Mouse (Mus musculus) myocyte (in vitro differentiated cells): ENCODE data around the gene BC107364. TPM values are rescaled to one million over a fixed set of nuclear protein-coding genes. Genes with fewer than 3 reads are reported as not detected.
A peak's percentile ranks its signal among the peaks of the same experiment; 100 is the strongest.
"Not testable (repeated sequence)": the region's sequence is repeated elsewhere in the genome, so short reads cannot be mapped to it uniquely, and the experiment has no call there.

Source experiments
- H3K27me3 ChIP-seq: one replicate; pipeline ENCODE4 v1.6.1; 2011; ENCODE audit not compliant: control insufficient read depth, insufficient read depth, insufficient read length
- H3K36me3 ChIP-seq: one replicate; pipeline ENCODE4 v1.6.1; 2011; ENCODE audit not compliant: control insufficient read depth, insufficient read depth
- H3K4me2 ChIP-seq: one replicate; pipeline ENCODE4 v1.6.1; 2011; ENCODE audit warnings: low read depth, control low read depth
- H3K4me3 ChIP-seq: one replicate; pipeline ENCODE4 v1.5.1; 2011; ENCODE audit warnings: mild to moderate bottlenecking, control low read depth, moderate library complexity
- H3K79me2 ChIP-seq: one replicate; pipeline ENCODE4 v1.6.1; 2011; ENCODE audit not compliant: control insufficient read depth, insufficient read depth
- H3ac ChIP-seq: one replicate; pipeline ENCODE4 v1.6.1; 2011; ENCODE audit not compliant: control insufficient read depth, insufficient read length
- CEBPB ChIP-seq: IDR thresholded peaks from 2 replicates; pipeline ENCODE4 v1.6.1; 2011; ENCODE audit warnings: mild to moderate bottlenecking, moderate library complexity; ENCODE audit not compliant: poor library complexity, insufficient read depth, severe bottlenecking
- E2F4 ChIP-seq: IDR thresholded peaks from one replicate; pipeline ENCODE4 v1.6.1; 2011; ENCODE audit warnings: mild to moderate bottlenecking, control low read depth, moderate library complexity; ENCODE audit not compliant: insufficient read depth
- MAX ChIP-seq: IDR thresholded peaks from one replicate; pipeline ENCODE4 v1.6.1; 2011; ENCODE audit warnings: low read depth, mild to moderate bottlenecking, control low read depth
- MYOD1 ChIP-seq, 3 experiments: IDR thresholded peaks; one replicate each; pipeline ENCODE4 v1.6.1; 2011; ENCODE audit warnings: control low read depth in 2 of 3, low read depth in 2 of 3, mild to moderate bottlenecking in 2 of 3, moderate library complexity in 1 of 3; ENCODE audit not compliant: insufficient read length in 2 of 3, control insufficient read depth in 1 of 3
- MYOG ChIP-seq, 3 experiments: IDR thresholded peaks; one replicate each; pipeline ENCODE4 v1.6.1; 2011; ENCODE audit warnings: control low read depth in 2 of 3, low read depth in 2 of 3, mild to moderate bottlenecking in 2 of 3; ENCODE audit not compliant: insufficient read length in 2 of 3, control insufficient read depth in 1 of 3, insufficient read depth in 1 of 3
- POLR2A ChIP-seq: IDR thresholded peaks from one replicate; pipeline ENCODE4 v1.6.1; 2011; ENCODE audit warnings: low read depth, mild to moderate bottlenecking, control low read depth, moderate library complexity; ENCODE audit not compliant: insufficient read length
- POLR2AphosphoS2 ChIP-seq: IDR thresholded peaks from one replicate; pipeline ENCODE4 v1.6.1; 2011; ENCODE audit warnings: low read depth, control low read depth; ENCODE audit not compliant: insufficient read length
- REST ChIP-seq: IDR thresholded peaks from one replicate; pipeline ENCODE4 v1.6.1; 2011; ENCODE audit warnings: mild to moderate bottlenecking, control low read depth, moderate library complexity; ENCODE audit not compliant: insufficient read depth, insufficient read length
- SRF ChIP-seq: IDR thresholded peaks from one replicate; pipeline ENCODE4 v1.6.1; 2011; ENCODE audit warnings: low read depth; ENCODE audit not compliant: control insufficient read depth, insufficient read length
- TCF12 ChIP-seq: IDR thresholded peaks from one replicate; pipeline ENCODE4 v1.6.1; 2011; ENCODE audit warnings: mild to moderate bottlenecking, control low read depth; ENCODE audit not compliant: poor library complexity, insufficient read depth, severe bottlenecking
- TCF3 ChIP-seq: IDR thresholded peaks from one replicate; pipeline ENCODE4 v1.6.1; 2011; ENCODE audit warnings: low read depth, control low read depth; ENCODE audit not compliant: insufficient read length
- USF1 ChIP-seq: IDR thresholded peaks from one replicate; pipeline ENCODE4 v1.6.1; 2011; ENCODE audit warnings: low read depth, mild to moderate bottlenecking, control low read depth, moderate library complexity
- polyA plus RNA-seq: library from polyadenylated mRNA; unstranded; fragments of >200 nt; fragmentation: generic; extraction: Trizol; gene quantifications from one replicate; pipeline ENCODE4 v1.2.1, GENCODE M21; 2012; ENCODE audit warnings: missing spikeins

Gene BC107364
- polyA plus RNA-seq, 1 experiment = not detected

GRCm38 (mm10) chr3:96498476-96499245 lies 46.6 kb upstream of the BC107364 start:
- H3K36me3 ChIP-seq = no peaks in the 10 kb centered on the region
- no peaks in the 10 kb centered on the region for H3K79me2 ChIP-seq
- H3K4me2 ChIP-seq = peak overlapping the region; percentile 30
- no peak overlapping the region for H3ac ChIP-seq
- no peaks in the 10 kb centered on the region for H3K27me3 ChIP-seq
- TF ChIP-seq USF1 = no peak
- no peak for TF ChIP-seq TCF3
- TF ChIP-seq SRF = no peak
- TF ChIP-seq REST = no peak
- no peak for TF ChIP-seq CEBPB
- TF ChIP-seq POLR2AphosphoS2 = no peak
- no peak for TF ChIP-seq E2F4
- no peak for TF ChIP-seq POLR2A
- TF ChIP-seq MAX = no peak
- TF ChIP-seq MYOD1 (IDR thresholded peaks at IDR 0.05; ENCODE audit: control insufficient read depth in 1 of 3, insufficient read length in 2 of 3, low read depth in 2 of 3) = no peak
- TF ChIP-seq MYOG (IDR thresholded peaks at IDR 0.05; ENCODE audit: control insufficient read depth in 1 of 3, insufficient read depth in 1 of 3, insufficient read length in 2 of 3, low read depth in 2 of 3) = no peak
- no peak for TF ChIP-seq TCF12
- peak overlapping the region; percentile 82 for H3K4me3 ChIP-seq

GRCm38 (mm10) chr3:96497451-96498028 lies 45.4 kb upstream of the BC107364 start:
- no peaks in the 10 kb centered on the region for H3K36me3 ChIP-seq
- TF ChIP-seq MYOG (IDR thresholded peaks at IDR 0.05; ENCODE audit: control insufficient read depth in 1 of 3, insufficient read depth in 1 of 3, insufficient read length in 2 of 3, low read depth in 2 of 3) = no peak
- no peak for TF ChIP-seq MAX
- peak; percentile 69 for TF ChIP-seq CEBPB

GRCm38 (mm10) chr3:96496620-96497275 lies 44.6 kb upstream of the BC107364 start:
- Histone ChIP-seq H3K4me2 (peak overlapping the region; percentile 84), H3K4me3 (peak overlapping the region; percentile 14)
- not testable (repeated sequence) for H3K27me3 ChIP-seq, H3ac ChIP-seq, H3K36me3 ChIP-seq, H3K79me2 ChIP-seq

More at GRCm38 (mm10) chr3:96497451-96498028, 45.4 kb upstream of the BC107364 start:
- Histone ChIP-seq H3K4me2 (peak overlapping the region; percentile 84), H3K79me2 (no peaks in the 10 kb centered on the region), H3K4me3 (peak overlapping the region; percentile 14), H3K27me3 (no peaks in the 10 kb centered on the region), H3ac (no peak overlapping the region)

GRCm38 (mm10) chr3:96496216-96496615 lies 44.1 kb upstream of the BC107364 start:
- peak overlapping the region; percentile 14 for H3K4me3 ChIP-seq
- TF ChIP-seq REST = no peak
- no peak for TF ChIP-seq USF1
- TF ChIP-seq POLR2A = no peak
- no peak for TF ChIP-seq MAX
- TF ChIP-seq SRF = no peak
- H3K79me2 ChIP-seq = no peaks in the 10 kb centered on the region
- no peaks in the 10 kb centered on the region for H3K27me3 ChIP-seq
- H3K36me3 ChIP-seq = no peaks in the 10 kb centered on the region
- H3ac ChIP-seq = no peak overlapping the region
- H3K4me2 ChIP-seq = peak overlapping the region; percentile 84

- Histone ChIP-seq H3K27me3 (no peaks in the 10 kb centered on the region), H3ac (no peak overlapping the region), H3K36me3 (no peaks in the 10 kb centered on the region), H3K4me2 (no peak overlapping the region), H3K79me2 (no peaks in the 10 kb centered on the region), H3K4me3 (no peak overlapping the region)
- TF ChIP-seq USF1 (no peak), REST (no peak), POLR2A (no peak), MYOG (IDR thresholded peaks at IDR 0.05; ENCODE audit: control insufficient read depth in 1 of 3, insufficient read depth in 1 of 3, insufficient read length in 2 of 3, low read depth in 2 of 3) (no peak), MAX (no peak), TCF12 (no peak), POLR2AphosphoS2 (no peak), CEBPB (no peak), E2F4 (no peak), TCF3 (no peak), MYOD1 (IDR thresholded peaks at IDR 0.05; ENCODE audit: control insufficient read depth in 1 of 3, insufficient read length in 2 of 3, low read depth in 2 of 3) (no peak), SRF (no peak)
Observed at GRCm38 (mm10) chr3:96495490-96496210, 43.5 kb upstream of the BC107364 start.
